Mouse (Mus musculus) c-Kit-positive CD71-negative TER-119-negative erythroid progenitor cells, embryonic 14.5 days (primary cell): Measurements from ENCODE around the gene Fam172a.

Experiments
- DNase-seq: peaks from one replicate; pipeline ENCODE4 v3.0.0-alpha.2; 2013; ENCODE audit warnings: low read depth

Gene Fam172a

DNA sequence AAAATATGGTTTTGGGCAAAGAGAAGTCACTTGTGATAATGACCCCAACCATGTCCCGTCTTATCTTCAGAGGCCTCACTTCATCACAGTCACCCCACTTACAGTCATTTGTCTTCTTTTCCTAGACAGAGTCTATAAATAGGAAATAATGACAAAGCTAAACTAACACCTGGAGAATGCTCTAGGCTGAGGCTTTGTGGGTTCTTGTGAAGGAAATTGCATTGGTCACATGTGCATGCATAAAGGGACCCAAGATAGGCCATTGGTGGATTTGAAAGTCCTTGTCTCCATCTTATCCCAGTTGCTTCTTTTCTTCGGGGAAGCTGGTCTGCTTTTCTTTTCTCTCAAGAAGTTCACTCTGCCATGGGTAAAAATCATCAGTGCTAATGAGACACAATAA is 400.5 kb downstream of the Fam172a start:
- DNase-seq: no peak

DNA sequence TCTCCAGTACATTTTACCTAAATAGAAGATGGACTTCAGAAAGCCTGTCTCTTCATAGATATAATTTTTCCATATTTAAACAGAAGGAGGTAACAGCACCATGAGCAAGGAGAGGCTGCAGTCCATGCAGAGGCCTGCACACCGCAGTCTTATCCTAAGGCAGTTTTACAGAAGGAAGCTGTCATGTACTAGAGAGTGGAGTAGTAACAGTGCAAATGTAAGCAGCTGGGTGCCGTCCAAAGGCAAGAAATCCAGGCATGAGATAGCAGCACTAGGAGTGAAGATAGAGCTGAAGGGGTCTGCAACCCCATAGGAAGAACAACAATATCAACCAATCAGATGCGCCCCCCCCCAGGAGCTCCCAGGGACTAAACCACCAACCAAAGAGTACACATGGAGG is 403.0 kb downstream of the Fam172a start:
- DNase-seq: no peak

DNA sequence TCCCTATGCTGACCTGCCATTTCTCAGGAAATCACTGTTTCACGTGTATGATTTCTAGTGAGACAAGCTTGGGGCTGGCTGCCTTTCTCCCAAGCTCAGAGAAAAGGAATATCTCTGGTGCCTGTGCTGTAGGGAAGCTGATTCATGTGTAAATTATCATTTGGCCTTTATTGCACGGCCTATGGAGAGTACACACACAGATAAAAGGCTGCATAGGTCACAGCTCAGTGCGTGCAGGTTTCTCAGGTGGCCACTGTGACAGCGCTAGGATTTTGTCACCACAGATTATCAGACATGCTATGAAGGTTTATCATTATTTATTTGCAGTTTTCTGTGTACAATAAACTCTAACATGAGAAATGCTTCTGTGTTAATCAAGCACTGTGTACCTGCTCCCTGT is 408.8 kb downstream of the Fam172a start:
- DNase-seq: no peak

DNA sequence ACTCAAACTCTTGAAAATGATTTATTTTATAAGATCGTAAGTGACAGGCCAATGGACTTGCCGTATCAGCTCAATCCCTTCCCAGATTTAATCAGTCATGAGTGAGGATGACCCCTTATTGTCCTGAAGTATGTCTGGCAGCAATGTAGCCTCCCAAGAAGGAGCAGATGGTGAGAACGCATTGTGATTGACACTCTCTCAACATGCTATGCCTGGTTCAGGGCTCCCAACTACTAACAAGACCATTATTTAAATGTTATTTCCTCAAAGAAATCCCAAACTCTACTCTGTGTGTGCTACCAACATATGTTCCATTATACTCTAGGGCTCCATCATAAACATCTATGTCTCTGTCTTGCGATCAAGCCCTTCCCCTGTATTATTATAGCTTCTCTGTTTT is 412.1 kb downstream of the Fam172a start:
- no peak for DNase-seq

- DNase-seq: no peak
Observed at GRCm38 (mm10) chr13:78118715-78119114, 416.9 kb downstream of the Fam172a start.

GRCm38 (mm10) chr13:78121991-78122390 is 420.2 kb downstream of the Fam172a start:
- no peak for DNase-seq

- no peak for DNase-seq
Observed at GRCm38 (mm10) chr13:78123911-78124426, 422.1 kb downstream of the Fam172a start.

DNA sequence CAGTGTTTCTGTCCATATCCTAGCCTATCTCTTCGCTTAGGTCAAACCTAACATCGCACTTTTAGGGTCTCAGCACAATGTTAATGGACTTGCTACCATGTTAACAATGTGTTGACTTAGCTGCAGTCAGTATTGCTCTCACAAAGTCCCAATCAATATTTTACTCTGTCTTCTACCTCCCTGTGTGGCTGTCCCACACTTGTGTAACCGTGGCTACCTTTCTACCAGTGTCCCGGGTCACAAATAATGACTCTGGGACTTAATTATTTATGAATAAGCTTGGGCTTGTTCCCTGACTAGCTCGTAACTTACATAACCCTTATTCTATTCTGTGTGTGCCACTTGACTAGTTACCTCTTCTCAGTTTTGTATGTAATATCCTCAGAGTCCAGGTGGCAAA is 455.6 kb downstream of the Fam172a start:
- no peak for DNase-seq

- DNase-seq: no peak
Observed at GRCm38 (mm10) chr13:78162149-78162548, 460.3 kb downstream of the Fam172a start.

- DNase-seq: no peak
Observed at GRCm38 (mm10) chr13:78163087-78163958, 461.5 kb downstream of the Fam172a start.

- no peak for DNase-seq
Observed at GRCm38 (mm10) chr13:78164941-78165340, 463.1 kb downstream of the Fam172a start.

- no peak for DNase-seq
Observed at GRCm38 (mm10) chr13:78168166-78168565, 466.3 kb downstream of the Fam172a start.

DNA sequence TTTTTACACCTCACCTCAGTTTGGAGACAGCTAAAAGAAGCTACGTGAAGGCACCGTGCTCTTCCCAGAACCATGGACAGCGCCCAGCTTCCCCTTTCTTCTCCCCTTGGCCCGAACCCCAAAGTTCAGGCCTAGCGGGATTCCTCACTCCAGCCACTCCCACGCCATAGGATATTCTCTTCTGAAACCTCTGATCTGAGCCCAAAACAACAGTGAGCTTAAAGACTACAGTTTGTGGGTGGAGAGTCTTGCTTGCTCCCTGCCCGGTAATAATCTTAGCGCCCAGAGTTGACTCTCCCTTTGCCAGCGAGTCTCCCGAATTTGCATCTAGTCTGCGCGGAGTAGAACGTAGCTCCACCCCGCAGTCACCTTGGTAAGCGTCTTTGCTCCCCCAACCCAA is 469.5 kb downstream of the Fam172a start:
- no peak for DNase-seq

DNA sequence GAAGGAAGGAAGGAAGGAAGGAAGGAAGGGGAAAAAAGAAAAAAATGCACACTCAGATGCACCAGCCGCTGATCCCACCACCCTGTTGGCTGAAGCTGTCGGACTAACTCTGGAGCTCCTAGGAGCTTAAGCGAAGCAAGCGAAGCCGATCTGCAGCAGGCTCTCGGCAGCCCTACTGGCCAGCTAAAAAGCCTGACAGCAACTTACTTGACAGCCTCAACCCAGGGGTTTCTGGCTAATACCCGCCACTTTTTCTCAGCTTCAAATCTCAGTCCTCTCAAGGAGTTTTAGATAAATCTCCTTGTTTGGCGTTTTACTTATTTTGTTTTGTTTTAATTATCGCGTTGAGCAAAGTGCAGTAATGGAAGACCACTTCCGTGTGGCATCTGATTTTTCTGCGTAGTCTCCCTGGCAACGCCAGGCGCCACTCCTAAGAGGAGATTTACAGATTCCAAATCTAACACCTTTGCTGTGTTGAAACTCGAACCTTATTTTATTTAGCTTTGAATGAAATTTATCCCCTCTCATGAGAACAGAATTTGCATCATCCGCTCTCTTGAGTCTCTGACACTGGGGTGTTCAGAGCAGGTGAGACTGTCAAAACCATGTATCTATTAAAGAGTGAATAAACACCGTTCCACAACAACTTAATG is 470.3 kb downstream of the Fam172a start:
- DNase-seq: no peak

- DNase-seq: no peak
Observed at GRCm38 (mm10) chr13:78172861-78173260, 471.0 kb downstream of the Fam172a start.

DNA sequence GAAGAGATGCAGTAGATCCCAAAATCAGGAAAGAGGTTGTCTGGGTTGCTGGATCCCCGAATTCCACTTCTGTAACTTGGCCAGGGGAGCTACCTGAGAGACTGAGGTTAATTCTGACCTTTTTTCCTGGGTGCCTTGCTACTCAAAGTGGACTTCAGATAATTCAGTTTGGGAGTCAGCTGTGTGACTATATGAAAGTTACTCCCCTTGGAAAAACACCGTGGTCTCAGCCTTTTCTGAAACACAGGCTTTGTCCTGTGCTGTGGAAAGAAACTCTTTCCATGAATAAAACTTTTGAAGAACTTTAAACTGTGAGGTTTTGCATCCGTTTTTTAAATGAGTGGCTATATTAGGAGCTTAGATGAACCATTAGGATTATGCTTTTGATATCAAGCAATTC is 472.4 kb downstream of the Fam172a start:
- DNase-seq: no peak

- no peak for DNase-seq
Observed at GRCm38 (mm10) chr13:78174891-78175290, 473.1 kb downstream of the Fam172a start.

- DNase-seq: no peak
Observed at GRCm38 (mm10) chr13:78175821-78176380, 474.1 kb downstream of the Fam172a start.

- no peak for DNase-seq
Observed at GRCm38 (mm10) chr13:78177381-78177950, 475.6 kb downstream of the Fam172a start.

- DNase-seq: no peak
Observed at GRCm38 (mm10) chr13:78178021-78178420, 476.2 kb downstream of the Fam172a start.

DNA sequence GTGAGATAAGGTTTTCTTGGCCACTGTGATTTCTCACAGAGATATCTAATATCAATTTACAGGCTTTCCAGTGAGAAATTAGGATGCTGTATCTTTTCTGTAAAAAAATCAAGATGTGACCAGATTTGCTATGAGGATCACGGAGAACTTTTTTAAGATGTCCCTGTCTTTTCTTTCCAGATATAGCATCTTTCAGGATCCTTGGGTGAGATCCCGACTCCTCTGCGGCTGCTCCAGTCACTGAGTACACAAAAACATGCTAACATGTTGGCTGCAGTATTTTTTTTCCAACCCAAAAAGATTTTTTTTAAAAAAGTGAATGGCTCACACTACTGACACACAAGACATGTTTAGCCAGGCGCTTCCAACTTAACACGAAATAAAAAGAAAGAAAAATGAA is 476.9 kb downstream of the Fam172a start:
- DNase-seq: no peak

- no peak for DNase-seq
Observed at GRCm38 (mm10) chr13:78179312-78180097, 477.7 kb downstream of the Fam172a start.
